Comparison of ENCODE assay signal across 1 mouse cellular context in the genomic region with DNA sequence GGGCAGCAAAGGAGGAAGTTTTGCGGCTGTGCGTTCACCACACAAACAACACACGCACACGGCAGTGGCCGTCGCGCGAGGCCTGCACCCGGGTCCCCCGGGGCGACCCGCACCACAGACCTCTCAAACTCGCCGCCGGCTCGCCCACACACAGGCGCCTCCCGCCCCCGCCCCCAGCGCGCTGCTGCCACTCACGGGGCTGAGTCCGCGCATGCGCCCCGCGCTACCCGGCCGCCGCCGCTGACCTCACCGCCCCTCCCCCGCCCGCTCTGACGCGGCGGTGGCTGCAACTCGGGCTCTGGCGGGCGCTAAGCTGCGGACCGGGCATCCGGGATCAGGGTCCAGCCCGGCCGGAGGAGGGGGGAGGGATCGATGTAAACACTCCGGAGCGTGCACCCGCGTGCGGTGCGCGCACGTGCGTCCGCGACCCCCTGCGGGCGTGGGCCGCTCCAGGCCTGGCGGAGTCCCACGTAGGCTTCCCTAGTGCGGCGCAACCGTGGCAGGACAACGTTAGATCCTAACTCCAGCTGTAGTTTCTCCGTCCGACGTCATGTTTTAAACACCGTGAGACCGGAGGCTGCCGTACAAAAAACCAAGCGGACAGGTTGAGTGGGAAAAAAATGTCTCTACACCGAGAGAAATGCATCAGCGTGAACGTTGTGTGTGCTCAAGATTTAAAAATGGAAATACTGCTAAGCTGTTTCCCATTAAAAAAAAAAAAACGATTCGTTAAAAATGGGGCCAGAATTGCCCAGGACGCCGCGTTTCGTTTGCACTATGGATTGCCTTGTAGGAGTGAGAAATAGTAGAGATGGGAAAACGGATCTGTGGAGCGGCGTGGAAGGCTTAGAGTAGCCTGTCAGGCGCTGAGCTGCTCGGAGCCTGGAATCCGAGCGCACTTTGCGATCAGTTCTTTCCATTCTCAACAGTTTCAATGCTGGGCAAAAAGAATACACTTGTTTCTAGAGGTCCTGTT.
TF ChIP-seq lines count a peak whose summit lies in the region.

No protein-coding gene starts in this region.

TF ChIP-seq in CH12.LX, 34 proteins besides CTCF, POLR2A, EP300 and RAD21:
- no peak for TF ChIP-seq SMC3 (IDR thresholded peaks at IDR 0.05; ENCODE audit: low read depth, low read length)
- no peak for TF ChIP-seq PAX5 (IDR thresholded peaks at IDR 0.05; ENCODE audit: low read length)
- TF ChIP-seq NELFE (IDR thresholded peaks at IDR 0.05; ENCODE audit: low read depth, low read length): peak; percentile 65
- TF ChIP-seq ELF1 (IDR thresholded peaks at IDR 0.05; ENCODE audit: low read depth, low read length): peak; percentile 58
- TF ChIP-seq NRF1 (IDR thresholded peaks at IDR 0.05; ENCODE audit: low read depth, low read length): peak; percentile 93
- TF ChIP-seq JUN (IDR thresholded peaks at IDR 0.05; ENCODE audit: insufficient read depth, low read depth, low read length): no peak
- peak; percentile 27; the same call in 1 of the 2 replicates for TF ChIP-seq UBTF (IDR thresholded peaks at IDR 0.05; ENCODE audit: low read depth, low read length)
- peak; percentile 82 for TF ChIP-seq TCF12 (IDR thresholded peaks at IDR 0.05; ENCODE audit: low read depth, low read length)
- TF ChIP-seq HCFC1 (IDR thresholded peaks at IDR 0.05; ENCODE audit: low read depth, low read length): peak; percentile 76
- TF ChIP-seq MAX (IDR thresholded peaks at IDR 0.05; ENCODE audit: low read length): peak; percentile 87
- peak; percentile 74 for TF ChIP-seq IRF4 (IDR thresholded peaks at IDR 0.05; ENCODE audit: low read depth, low read length)
- TF ChIP-seq CHD1 (IDR thresholded peaks at IDR 0.05; ENCODE audit: low read depth, low read length): no peak
- no peak for TF ChIP-seq GABPA (IDR thresholded peaks at IDR 0.05; ENCODE audit: insufficient replicate concordance, low read depth, low read length)
- TF ChIP-seq ZKSCAN1 (IDR thresholded peaks at IDR 0.05; ENCODE audit: borderline replicate concordance, low read depth, low read length): no peak
- TF ChIP-seq BHLHE40 (IDR thresholded peaks at IDR 0.05; ENCODE audit: low read depth, low read length): peak; percentile 98
- TF ChIP-seq CHD2 (IDR thresholded peaks at IDR 0.05; ENCODE audit: low read length): peak; percentile 96
- peak; percentile 90 for TF ChIP-seq MEF2A (IDR thresholded peaks at IDR 0.05; ENCODE audit: borderline replicate concordance, low read depth, low read length)
- TF ChIP-seq E2F4 (IDR thresholded peaks at IDR 0.05; ENCODE audit: insufficient replicate concordance, low read depth, low read length): no peak
- TF ChIP-seq USF2 (conservative IDR thresholded peaks at IDR 0.05; ENCODE audit: low read depth, low read length): no peak
- no peak for TF ChIP-seq JUND (conservative IDR thresholded peaks at IDR 0.05; ENCODE audit: low read depth, low read length)
- TF ChIP-seq MAZ (IDR thresholded peaks at IDR 0.05; ENCODE audit: low read depth, low read length): peak; percentile 86
- TF ChIP-seq TBP (conservative IDR thresholded peaks at IDR 0.05; ENCODE audit: low read depth, low read length): no peak
- no peak for TF ChIP-seq MAFK (IDR thresholded peaks at IDR 0.05; ENCODE audit: insufficient replicate concordance, low read length)
- TF ChIP-seq USF1 (IDR thresholded peaks at IDR 0.05; ENCODE audit: low read depth, low read length): no peak
- TF ChIP-seq ZC3H11A (IDR thresholded peaks at IDR 0.05; ENCODE audit: low read depth, low read length): no peak
- TF ChIP-seq MXI1 (IDR thresholded peaks at IDR 0.05; ENCODE audit: low read depth, low read length): peak; percentile 95
- TF ChIP-seq ETS1 (conservative IDR thresholded peaks at IDR 0.05; ENCODE audit: low read depth, low read length): peak; percentile 77
- peak; percentile 77; the same call in 1 of the 2 replicates for TF ChIP-seq ZMIZ1 (IDR thresholded peaks at IDR 0.05; ENCODE audit: low read depth, low read length)
- 0 out of 2 replicates have a peak, but pooled peaks have one; percentile 79 for TF ChIP-seq RCOR1 (conservative IDR thresholded peaks at IDR 0.05; ENCODE audit: low read depth, low read length)
- TF ChIP-seq KAT2A (IDR thresholded peaks at IDR 0.05; ENCODE audit: insufficient replicate concordance, low read length): 0 out of 2 replicates have a peak, but pooled peaks have one; percentile 47
- peak; percentile 98 for TF ChIP-seq SIN3A (IDR thresholded peaks at IDR 0.05; ENCODE audit: low read length)
- peak; percentile 62 for TF ChIP-seq ZNF384 (IDR thresholded peaks at IDR 0.05; ENCODE audit: low read depth, low read length)
- no peak for TF ChIP-seq POLR2AphosphoS2 (IDR thresholded peaks at IDR 0.05; ENCODE audit: low read depth, low read length)
- peak; percentile 62; the same call in 1 of the 2 replicates for TF ChIP-seq MYC (IDR thresholded peaks at IDR 0.05; ENCODE audit: low read depth, low read length)
TF ChIP-seq in CH12.LX: peak in this region for 20.
